22 mouse cellular contexts compared by ENCODE assay signal in the genomic region with DNA sequence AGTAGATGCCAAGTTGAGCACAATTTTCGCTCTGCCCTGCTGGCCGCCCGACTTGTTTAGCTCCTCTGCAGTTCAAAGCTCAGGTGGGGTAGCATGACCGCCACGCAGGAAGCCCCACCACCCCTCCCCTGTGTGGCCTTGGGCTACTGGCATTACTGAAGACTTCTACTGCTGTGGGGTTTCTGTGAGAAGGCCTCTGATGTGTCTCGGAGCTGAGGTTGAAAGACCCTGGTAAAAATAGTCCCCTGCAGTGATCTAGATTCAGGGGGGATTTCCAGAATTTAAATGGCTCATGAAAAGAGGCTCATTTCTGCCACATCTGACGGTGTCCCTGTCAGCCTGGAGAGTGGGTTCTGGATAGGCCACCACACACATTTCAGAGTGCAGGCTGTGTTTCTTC. TPM values are rescaled to one million over a fixed set of nuclear protein-coding genes. Genes with fewer than 3 reads are reported as not detected.
DNase-seq lines count a peak whose midpoint lies in the region; ATAC-seq and TF ChIP-seq lines count a peak whose summit lies in the region.
"Had no signal": no experiment of that assay in that cellular context is flagged by ENCODE, and none has a peak within 500 bp of the region (broad histone marks: within the 10 kb centered on the region; RNA-seq: fewer than 3 reads in every experiment).

No protein-coding gene starts in this region.

- H3K36me3 ChIP-seq in embryonic facial prominence, embryonic 10.5 days (replicated peaks): no peaks in the 10 kb centered on the region
- H3K36me3 ChIP-seq: neural tube, embryonic 15.5 days had no signal

- H3K9me3 ChIP-seq in embryonic facial prominence, embryonic 10.5 days: no peaks in the 10 kb centered on the region
- H3K9me3 ChIP-seq: neural tube, embryonic 15.5 days had no signal

- no peak for TF ChIP-seq POLR2A in brain, embryonic 14.5 days (IDR thresholded peaks at IDR 0.05; ENCODE audit: borderline replicate concordance, extremely low read depth, insufficient read depth, insufficient read length, poor library complexity, severe bottlenecking)

- no peak overlapping the region for H3K27ac ChIP-seq in embryonic facial prominence, embryonic 10.5 days (replicated peaks)
- H3K27ac ChIP-seq: gastrocnemius, adult 2 months; heart, adult 2 months had no signal

- WGBS in embryonic facial prominence, embryonic 10.5 days: 55% methylated on average over 7 of the region's 7 CpGs

- peaks cover 16% of the 10 kb centered on the region for H3K4me1 ChIP-seq in embryonic facial prominence, embryonic 10.5 days

- no peak for TF ChIP-seq CTCF in brain, embryonic 14.5 days (IDR thresholded peaks at IDR 0.05; ENCODE audit: borderline replicate concordance, extremely low read depth, insufficient read depth, insufficient read length)

- DNase-seq in spleen, adult 18-20 months: peak; percentile 52 to 54
- DNase-seq in spleen, postnatal 4 days (ENCODE audit: low spot score in 2 of 2): no peak
- DNase-seq in brain, embryonic 14.5 days (ENCODE audit: low read depth): peak; percentile 45
- DNase-seq in thymus, postnatal 36 days: peak; percentile 50 to 70
- no peak for DNase-seq in adrenal gland, adult 8-10 months
- no peak for DNase-seq in embryonic facial prominence, embryonic 10.5 days (ENCODE audit: low spot score)
- DNase-seq: adrenal gland, adult 2 months; cerebellum, adult 8-10 months; gastrocnemius, adult 2 months; heart, adult 2 months; kidney, postnatal 36 days; liver; lung, adult 18-20 months had no signal

- H3K27me3 ChIP-seq in embryonic facial prominence, embryonic 10.5 days (replicated peaks; ENCODE audit: low read depth, poor library complexity, severe bottlenecking): 0 out of 2 replicates have a peak, but pooled peaks cover 5% of the 10 kb centered on the region
- H3K27me3 ChIP-seq: neural tube, embryonic 15.5 days had no signal

- ATAC-seq in CD4-positive, CD25-positive, alpha-beta regulatory T cell, adult 4 months: peak; percentile 67
- ATAC-seq: intestine, postnatal 0 days had no signal

- no peak overlapping the region for H3K4me3 ChIP-seq in embryonic facial prominence, embryonic 10.5 days
- H3K4me3 ChIP-seq: gastrocnemius, adult 2 months; heart, adult 2 months; neural tube, embryonic 15.5 days had no signal

RNA-seq across cellular contexts. Expression of a gene that starts 30.1 kb away (rescaled TPM):
- polyA plus RNA-seq in CD4-positive, CD25-positive, alpha-beta regulatory T cell, adult 4 months (2017; shearing (Covaris generic)): 10 to 100 TPM; 37.7 to 55.0 TPM
- 0.30 and 0.49 TPM in 2 replicates for polyA plus RNA-seq in brain, embryonic 14.5 days (2012; rRNA removed)
- 1 to 10 TPM in 3 of 4 experiments, under 1 TPM in 1; 0.66 to 1.7 (median 1.3) TPM for total RNA-seq in adrenal gland, adult 8-10 months (2022)
- 0.72 and 1.0 TPM in 2 replicates for polyA plus RNA-seq in embryonic facial prominence, embryonic 10.5 days (2016; fragmentation: Nextera tagmentation; extraction: Ambion mirVana)
- polyA plus RNA-seq: forebrain, embryonic 16.5 days had no signal

RNA-seq across cellular contexts. Expression of a gene that starts 37.5 kb away (rescaled TPM):
- polyA plus RNA-seq in CD4-positive, CD25-positive, alpha-beta regulatory T cell, adult 4 months (2017; shearing (Covaris generic)): under 1 TPM in 1 of 2 experiments, not detected in 1; 0.24 TPM
- not detected in 2 replicates for polyA plus RNA-seq in brain, embryonic 14.5 days (2012; rRNA removed)
- total RNA-seq in adrenal gland, adult 8-10 months (2022): not detected
- not detected in 2 replicates for polyA plus RNA-seq in embryonic facial prominence, embryonic 10.5 days (2016; fragmentation: Nextera tagmentation; extraction: Ambion mirVana)
- total RNA-seq: adrenal gland, adult 2 months; gastrocnemius, adult 2 months; heart, adult 2 months; layer of hippocampus, postnatal 14 days; left cerebral cortex, postnatal 25 days; megakaryocyte progenitor cell, adult 5-6 weeks had no signal
- polyA plus RNA-seq: adrenal gland, adult 2 months; forebrain, embryonic 16.5 days; heart, adult 2 months; heart, embryonic 16.5 days; hindbrain, embryonic 11.5 days; intestine, postnatal 0 days; neural tube, embryonic 15.5 days had no signal

Comparison
In these comparisons a context has a peak if more than half of its experiments do, and no peak if none do; other contexts are left out.
1. DNase-seq: peak in spleen, adult 18-20 months (2 of 2), brain, embryonic 14.5 days (single experiment) and thymus, postnatal 36 days (2 of 2); none in spleen, postnatal 4 days (0 of 2), adrenal gland, adult 8-10 months (single experiment) and embryonic facial prominence, embryonic 10.5 days (single experiment).
2. RNA of a gene that starts 30.1 kb away (polyA plus RNA-seq): 37.7 to 55.0 TPM in CD4-positive, CD25-positive, alpha-beta regulatory T cell, adult 4 months; 0.72 to 1.0 TPM in embryonic facial prominence, embryonic 10.5 days and 0.30 to 0.49 TPM in brain, embryonic 14.5 days; every median in the first group is over 10 times any median in the second.